Mouse (Mus musculus) mature B cell (primary cell): ENCODE results near the gene Gm14410.
"Not testable (repeated sequence)": the region's sequence is repeated elsewhere in the genome, so short reads cannot be mapped to it uniquely, and the experiment has no call there.

Source experiments
- in situ Hi-C: fragments of 300-500 bp; cut with MboI; formaldehyde crosslinking; loops from 2 replicates; pipeline ENCODE4 v1.14.3; 2019

Gene Gm14410

GRCm38 (mm10) chr2:177206341-177206740 lies at the start of gene Gm14410:
Gene Gm14410 (minus strand): TSS chr2:177206421.
- in situ Hi-C loops, result not testable (repeated sequence)

GRCm38 (mm10) chr2:177247449-177247848 lies 41.2 kb upstream of the Gm14410 start:
- in situ Hi-C loops, result not testable (repeated sequence)

- in situ Hi-C loops, result not testable (repeated sequence)
These were observed 24.2 kb upstream of the Gm14410 start for GRCm38 (mm10) chr2:177230461-177230860.

GRCm38 (mm10) chr2:177172749-177173148 lies 33.5 kb downstream of the Gm14410 start:
- in situ Hi-C loops, result not testable (repeated sequence)
